Mouse (Mus musculus) forebrain, embryonic 13.5 days (tissue): ENCODE results near the gene Olfr539. TPM values are rescaled to one million over a fixed set of nuclear protein-coding genes. Genes with fewer than 3 reads are reported as not detected.

Experiments used
- ATAC-seq: fragments of 200-750 bp; cut with Nextera tagmentation; 2 replicates; pipeline ENCODE4 v1.8.0; 2017
- H3K27ac ChIP-seq: fragments of 300-500 bp; sonication (generic); 2 replicates; pipeline ENCODE4 v1.5.1; 2015; ENCODE audit warnings: inconsistent platforms, mild to moderate bottlenecking, moderate library complexity
- H3K27me3 ChIP-seq: fragments of 300-500 bp; sonication (generic); 2 replicates; pipeline ENCODE4 v1.6.1; 2015; ENCODE audit warnings: mild to moderate bottlenecking, inconsistent platforms
- H3K36me3 ChIP-seq: fragments of 300-500 bp; sonication (generic); 2 replicates; pipeline ENCODE4 v1.6.1; 2015; ENCODE audit warnings: mild to moderate bottlenecking, inconsistent platforms; ENCODE audit not compliant: poor library complexity, severe bottlenecking
- H3K4me1 ChIP-seq: fragments of 300-500 bp; sonication (generic); 2 replicates; pipeline ENCODE4 v1.6.1; 2015; ENCODE audit warnings: inconsistent platforms
- H3K4me2 ChIP-seq: fragments of 300-500 bp; sonication (generic); 2 replicates; pipeline ENCODE4 v1.6.1; 2015; ENCODE audit warnings: inconsistent platforms, mild to moderate bottlenecking, moderate library complexity
- H3K4me3 ChIP-seq: fragments of 300-500 bp; sonication (generic); 2 replicates; pipeline ENCODE4 v1.5.1; 2015; ENCODE audit warnings: mild to moderate bottlenecking, inconsistent platforms
- H3K9ac ChIP-seq: fragments of 300-500 bp; sonication (generic); 2 replicates; pipeline ENCODE4 v1.6.1; 2015; ENCODE audit warnings: mild to moderate bottlenecking, inconsistent platforms
- H3K9me3 ChIP-seq: fragments of 300-500 bp; sonication (generic); replicated peaks from 2 replicates; pipeline ENCODE4 v1.6.1; 2016; ENCODE audit warnings: inconsistent platforms
- WGBS: fragments of 180-500 bp; shearing (Covaris S2); methylation state at CpG from one replicate; pipeline ENCODE4 v1.1.7; 2015; 5-methylcytosine and 5-hydroxymethylcytosine counted together
- polyA plus RNA-seq: library from polyadenylated mRNA; unstranded; fragments of >200 nt; fragmentation: Nextera tagmentation; extraction: Ambion mirVana; gene quantifications from 2 replicates; pipeline ENCODE4 v1.2.1, GENCODE M21; 2015

Gene Olfr539
- polyA plus RNA-seq, 1 experiment from 2014 or later: not detected

DNA sequence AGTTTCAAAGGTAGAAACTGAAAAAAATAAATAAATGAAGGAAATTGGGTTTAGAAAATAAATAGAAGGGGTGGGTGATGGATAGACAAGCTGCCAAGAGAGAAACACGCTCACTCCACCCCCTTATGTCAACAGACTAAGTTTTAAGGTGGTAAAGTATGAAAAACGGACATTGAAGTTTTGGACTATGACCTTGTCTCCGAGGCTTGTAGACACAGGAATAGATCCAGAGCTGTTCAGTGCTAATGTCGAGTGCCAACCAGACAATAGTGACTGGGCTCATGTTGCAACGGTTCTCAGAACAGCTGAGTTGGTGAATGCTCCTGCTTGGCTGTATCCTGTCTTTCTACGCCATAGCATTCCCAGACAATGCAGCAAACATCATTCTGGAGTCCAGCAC lies 61.4 kb downstream of the Olfr539 start:
- H3K9ac ChIP-seq: no peak overlapping the region
- H3K4me3 ChIP-seq: no peak overlapping the region
- no peaks in the 10 kb centered on the region for H3K4me1 ChIP-seq
- H3K9me3 ChIP-seq: no peaks in the 10 kb centered on the region
- no peak overlapping the region for H3K4me2 ChIP-seq
- no peak for ATAC-seq
- H3K36me3 ChIP-seq: no peaks in the 10 kb centered on the region
- no peak overlapping the region for H3K27ac ChIP-seq
- whole genome bisulfite sequencing: 83% methylated on average over 6 of the region's 6 CpGs
- H3K27me3 ChIP-seq: no peaks in the 10 kb centered on the region

DNA sequence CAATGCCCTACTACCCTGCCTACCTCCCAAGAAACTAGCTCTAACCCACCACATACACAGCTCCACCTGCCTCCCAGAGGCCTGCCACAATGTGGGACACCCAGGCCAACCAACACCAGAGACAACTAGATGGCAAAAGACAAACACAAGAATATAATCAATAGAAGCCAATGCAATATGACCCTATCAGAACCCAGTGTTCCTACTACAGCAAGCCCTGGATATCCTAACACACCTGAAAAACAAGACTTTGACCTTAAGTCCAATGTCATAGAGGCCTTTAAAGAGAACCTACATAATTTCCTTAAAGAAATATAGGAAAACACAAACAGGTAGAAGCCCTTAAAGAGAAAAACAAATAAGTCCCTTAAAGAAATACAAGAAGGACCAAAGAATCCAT lies 65.8 kb downstream of the Olfr539 start:
- Histone ChIP-seq H3K4me3 (no peak overlapping the region), H3K9ac (no peak overlapping the region), H3K27ac (no peak overlapping the region), H3K9me3 (peaks cover 5% of the 10 kb centered on the region; the same call in 1 of the 2 replicates), H3K36me3 (no peaks in the 10 kb centered on the region), H3K27me3 (no peaks in the 10 kb centered on the region), H3K4me2 (no peak overlapping the region), H3K4me1 (no peaks in the 10 kb centered on the region)
- ATAC-seq: no peak

Other genes with a start within 250 kb of the Olfr539 start
- not detected in 2 replicates for gene Olfr532, start 238.3 kb upstream of the Olfr539 start, polyA plus RNA-seq
- not detected in 2 replicates for gene Olfr533, start 196.6 kb upstream of the Olfr539 start, polyA plus RNA-seq
- not detected in 2 replicates for gene Olfr535, start 175.7 kb upstream of the Olfr539 start, polyA plus RNA-seq
- not detected in 2 replicates for gene Olfr536, start 152.5 kb upstream of the Olfr539 start, polyA plus RNA-seq
- not detected in 2 replicates for gene Olfr538, start 92.0 kb upstream of the Olfr539 start, polyA plus RNA-seq
- 0.04 TPM in 1 of 2 replicates, not detected in the other for gene Olfr46, start 58.7 kb upstream of the Olfr539 start, polyA plus RNA-seq
- gene Olfr61, start 31.0 kb upstream of the Olfr539 start, polyA plus RNA-seq: not detected in 2 replicates
- not detected in 2 replicates for gene Olfr53, start 13.5 kb upstream of the Olfr539 start, polyA plus RNA-seq
- gene Olfr45, start 22.0 kb downstream of the Olfr539 start, polyA plus RNA-seq: not detected in 2 replicates
- gene Olfr541, start 37.3 kb downstream of the Olfr539 start, polyA plus RNA-seq: not detected in 2 replicates
- gene Cyp2e1, start 103.8 kb downstream of the Olfr539 start, polyA plus RNA-seq: not detected in 2 replicates
- gene Syce1, start 127.9 kb downstream of the Olfr539 start, polyA plus RNA-seq: 0.28 TPM in 1 of 2 replicates, not detected in the other
- gene Zfp941, start 162.2 kb downstream of the Olfr539 start, polyA plus RNA-seq: 8.7 and 10.6 TPM in 2 replicates
- not detected in 2 replicates for gene Urah, start 175.1 kb downstream of the Olfr539 start, polyA plus RNA-seq
- gene Scgb1c1, start 185.6 kb downstream of the Olfr539 start, polyA plus RNA-seq: not detected in 2 replicates
- not detected in 2 replicates for gene Odf3, start 187.9 kb downstream of the Olfr539 start, polyA plus RNA-seq
- gene Gm45785, start 196.4 kb downstream of the Olfr539 start, polyA plus RNA-seq: not detected in 2 replicates
- 65.7 and 80.4 TPM in 2 replicates for gene Ric8a, start 197.0 kb downstream of the Olfr539 start, polyA plus RNA-seq
- gene Bet1l, start 197.6 kb downstream of the Olfr539 start, polyA plus RNA-seq: 34.6 and 38.7 TPM in 2 replicates
- gene Psmd13, start 222.0 kb downstream of the Olfr539 start, polyA plus RNA-seq: 310 and 318 TPM in 2 replicates
- gene Sirt3, start 222.4 kb downstream of the Olfr539 start, polyA plus RNA-seq: 29.4 and 31.0 TPM in 2 replicates
- not detected in 2 replicates for gene Cox8b, start 240.5 kb downstream of the Olfr539 start, polyA plus RNA-seq